Mouse (Mus musculus) bone marrow macrophage, adult 2 months (primary cell): Measurements from ENCODE around the gene H2-Aa.

Experiments used
- CTCF ChIP-seq: IDR thresholded peaks from 2 replicates; pipeline ENCODE4 v1.5.1; 2012; ENCODE audit warnings: low read depth, mild to moderate bottlenecking, low read length, moderate library complexity
- POLR2A ChIP-seq: IDR thresholded peaks from 2 replicates; pipeline ENCODE4 v1.6.1; 2012; ENCODE audit warnings: mild to moderate bottlenecking, low read depth, low read length, borderline replicate concordance

GRCm38 (mm10) chr17:34248764-34249163 lies 38.9 kb downstream of the H2-Aa start:
- TF ChIP-seq CTCF (no peak), POLR2A (no peak)
